Comparison of ENCODE assay signal across 9 mouse cellular contexts in genomic region chr10:58231779-58232640, GRCm38 (mm10). TPM values are rescaled to one million over a fixed set of nuclear protein-coding genes. Genes with fewer than 3 reads are reported as not detected.
DNase-seq lines count a peak whose midpoint lies in the region; ATAC-seq and TF ChIP-seq lines count a peak whose summit lies in the region.
"Not testable (repeated sequence)": the region's sequence is repeated elsewhere in the genome, so short reads cannot be mapped to it uniquely, and the experiment has no call there.
"Had no signal": no experiment of that assay in that cellular context is flagged by ENCODE, and none has a peak within 500 bp of the region (broad histone marks: within the 10 kb centered on the region; RNA-seq: fewer than 3 reads in every experiment).

No protein-coding gene starts in this region.

- H3K27ac ChIP-seq in hindbrain, embryonic 15.5 days (replicated peaks); lung, postnatal 0 days (ENCODE audit: low read length): not testable (repeated sequence)

- not testable (repeated sequence) for H3K4me2 ChIP-seq in hindbrain, embryonic 15.5 days; lung, postnatal 0 days (replicated peaks; ENCODE audit: low read depth, low read length)

- DNase-seq in R1 (ENCODE audit: low read depth, low spot score) = peak; percentile 87
- DNase-seq in cerebellum, postnatal 4 days (ENCODE audit: low spot score in 2 of 2) = peak; percentile 85 to 100
- DNase-seq in gastrocnemius, postnatal 10 days = peak; percentile 83
- peak; percentile 49 to 73 for DNase-seq in layer of hippocampus, postnatal 25 days (ENCODE audit: extremely low spot score in 1 of 2, low spot score in 1 of 2)
- DNase-seq in lung, postnatal 0 days (ENCODE audit: low spot score) = peak; percentile 67
- DNase-seq in ovary, postnatal 10 days (ENCODE audit: low spot score) = peak; percentile 93
- DNase-seq in thymus, postnatal 25 days = peak; percentile 65

- H3K4me1 ChIP-seq in hindbrain, embryonic 15.5 days (replicated peaks); lung, postnatal 0 days (ENCODE audit: insufficient read depth, low read depth, low read length): not testable (repeated sequence)

- not testable (repeated sequence) for H3K36me3 ChIP-seq in hindbrain, embryonic 15.5 days; lung, postnatal 0 days (ENCODE audit: insufficient read depth, low read length)

- WGBS in hindbrain, embryonic 15.5 days = 90% methylated on average over 35 of the region's 35 CpGs
- WGBS in lung, postnatal 0 days = 85% methylated on average over 27 of the region's 35 CpGs

- not testable (repeated sequence) for TF ChIP-seq CTCF in lung, postnatal 0 days (IDR thresholded peaks at IDR 0.05)

- H3K9me3 ChIP-seq in hindbrain, embryonic 15.5 days = peaks cover 13% of the 10 kb centered on the region
- H3K9me3 ChIP-seq in lung, postnatal 0 days (ENCODE audit: low read length) = not testable (repeated sequence)

- H3K27me3 ChIP-seq in hindbrain, embryonic 15.5 days; lung, postnatal 0 days (replicated peaks; ENCODE audit: insufficient read depth, low read length): not testable (repeated sequence)

- TF ChIP-seq EP300 in lung, postnatal 0 days (IDR thresholded peaks at IDR 0.05) = not testable (repeated sequence)

- ATAC-seq in hindbrain, embryonic 15.5 days (ENCODE audit: low FRiP score, low read depth) = peak; percentile 91
- ATAC-seq in lung, postnatal 0 days = peak; percentile 70

- not testable (repeated sequence) for H3K9ac ChIP-seq in hindbrain, embryonic 15.5 days; lung, postnatal 0 days (replicated peaks; ENCODE audit: low read depth)

- H3K4me3 ChIP-seq in hindbrain, embryonic 15.5 days; lung, postnatal 0 days (ENCODE audit: low read depth, low read length): not testable (repeated sequence)

RNA-seq across cellular contexts. Expression of gene Duxf3, which starts 0.5 kb away (rescaled TPM):
- total RNA-seq in gastrocnemius, postnatal 10 days (2021) = not detected
- not detected in 2 replicates for polyA plus RNA-seq in hindbrain, embryonic 15.5 days (2015; fragmentation: Nextera tagmentation; extraction: Ambion mirVana)
- total RNA-seq in layer of hippocampus, postnatal 25 days (2021) = not detected
- polyA plus RNA-seq in lung, postnatal 0 days (2015; fragmentation: Nextera tagmentation; extraction: Ambion mirVana) = not detected in 2 replicates
- polyA plus RNA-seq: erythroblast, embryonic 14.5 days had no signal

RNA-seq across cellular contexts. Expression of gene Gm4981, which starts 4.5 kb away (rescaled TPM):
- total RNA-seq in gastrocnemius, postnatal 10 days (2021) = not detected
- polyA plus RNA-seq in hindbrain, embryonic 15.5 days (2015; fragmentation: Nextera tagmentation; extraction: Ambion mirVana) = not detected in 2 replicates
- not detected for total RNA-seq in layer of hippocampus, postnatal 25 days (2021)
- not detected in 2 replicates for polyA plus RNA-seq in lung, postnatal 0 days (2015; fragmentation: Nextera tagmentation; extraction: Ambion mirVana)
- polyA plus RNA-seq: erythroblast, embryonic 14.5 days had no signal

RNA-seq across cellular contexts. Expression of gene AW822073, which starts 7.3 kb away (rescaled TPM):
- not detected for total RNA-seq in gastrocnemius, postnatal 10 days (2021)
- polyA plus RNA-seq in hindbrain, embryonic 15.5 days (2015; fragmentation: Nextera tagmentation; extraction: Ambion mirVana) = not detected in 2 replicates
- not detected for total RNA-seq in layer of hippocampus, postnatal 25 days (2021)
- not detected in 2 replicates for polyA plus RNA-seq in lung, postnatal 0 days (2015; fragmentation: Nextera tagmentation; extraction: Ambion mirVana)
- polyA plus RNA-seq: erythroblast, embryonic 14.5 days had no signal

RNA-seq across cellular contexts. Expression of gene Gcc2, which starts 23.3 kb away (rescaled TPM):
- total RNA-seq in gastrocnemius, postnatal 10 days (2021) = 10 to 100 TPM; 14.8 to 16.9 TPM
- polyA plus RNA-seq in hindbrain, embryonic 15.5 days (2015; fragmentation: Nextera tagmentation; extraction: Ambion mirVana) = 67.0 and 94.6 TPM in 2 replicates
- 10 to 100 TPM; 75.2 to 81.7 TPM for total RNA-seq in layer of hippocampus, postnatal 25 days (2021)
- 91.7 and 98.0 TPM in 2 replicates for polyA plus RNA-seq in lung, postnatal 0 days (2015; fragmentation: Nextera tagmentation; extraction: Ambion mirVana)
